Mouse (Mus musculus): Measurements from ENCODE around the gene Tmem229b.

DNA sequence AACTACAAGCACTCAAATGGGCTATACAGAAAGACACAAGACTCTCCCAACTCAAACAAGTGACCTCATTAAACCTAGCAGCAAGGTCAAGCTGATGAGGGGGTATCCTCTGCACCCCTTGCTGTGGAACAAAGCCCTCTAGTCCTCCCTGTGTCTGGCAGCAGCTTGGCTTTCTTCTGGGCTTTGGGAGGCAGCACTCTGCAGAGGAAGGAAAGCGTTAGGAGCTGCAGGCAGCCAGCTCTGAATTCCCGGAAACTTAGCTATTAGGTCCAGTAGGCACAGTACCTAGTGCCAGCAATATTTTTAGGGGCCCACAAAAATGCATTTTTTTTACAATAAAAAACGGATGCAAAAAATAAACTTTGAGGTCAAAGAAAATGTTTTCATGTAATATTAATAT, 3.1 kb upstream of the Tmem229b start:
- TF ChIP-seq CTCF (IDR thresholded peaks at IDR 0.05; ENCODE audit: borderline replicate concordance, insufficient read depth, low read depth, low read length) (no peak), POLR2A (IDR thresholded peaks at IDR 0.05; ENCODE audit: borderline replicate concordance, insufficient read depth, low read length) (no peak)
